Mouse (Mus musculus) heart, adult 8-10 months (tissue): ENCODE results near the gene Atad3a. TPM values are rescaled to one million over a fixed set of nuclear protein-coding genes. Genes with fewer than 3 reads are reported as not detected.
A peak's percentile ranks its signal among the peaks of the same experiment; 100 is the strongest.
"Not testable (repeated sequence)": the region's sequence is repeated elsewhere in the genome, so short reads cannot be mapped to it uniquely, and the experiment has no call there.

Experiments
- DNase-seq: peaks from one replicate; pipeline ENCODE4 v3.0.0; 2022; ENCODE audit warnings: low spot score
- total RNA-seq, 4 experiments: library from RNA; stranded (reverse); gene quantifications; 2 replicates each; pipeline ENCODE4 v1.2.4; 2022

The Atad3a gene
- total RNA-seq = 10 to 100 TPM; 34.9 to 45.7 (median 40.8) TPM

DNA sequence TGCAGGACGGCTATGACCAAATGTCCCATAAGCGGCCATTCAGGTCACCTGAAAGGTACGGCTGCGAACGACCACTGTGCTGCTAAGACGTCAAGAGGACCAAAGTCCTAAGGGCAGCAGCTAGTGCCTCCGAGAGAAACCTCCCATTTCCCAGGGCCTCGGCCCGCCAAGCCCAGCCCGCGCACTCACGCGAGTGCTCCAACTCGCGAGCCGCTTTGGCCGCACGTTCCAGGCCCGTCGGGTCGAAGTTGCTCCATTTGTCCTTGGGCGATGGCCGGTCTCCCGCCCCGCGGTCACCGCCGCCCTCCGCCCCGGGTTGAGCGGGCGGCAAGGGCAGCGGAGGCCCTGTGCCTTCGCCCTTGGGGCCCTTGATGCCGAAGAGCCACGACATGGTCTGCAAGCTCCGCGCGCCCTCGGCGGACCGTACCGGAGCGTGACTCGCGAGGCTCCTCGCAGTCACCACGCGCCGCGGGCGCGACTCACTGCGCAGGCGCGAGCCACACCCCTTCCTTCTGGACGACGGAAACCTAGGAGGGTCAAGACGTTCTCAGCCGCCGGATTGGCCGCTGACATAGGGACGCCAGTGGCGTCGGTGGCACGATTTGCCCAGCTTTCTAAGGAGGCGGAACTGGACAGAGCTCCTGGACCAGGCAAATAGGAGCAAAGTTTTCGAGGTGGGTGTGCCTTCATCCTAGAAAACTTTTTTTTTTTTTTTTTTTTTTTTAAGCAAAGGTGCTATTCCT, at the start of gene Atad3a:
Gene Atad3a (minus strand): TSS at position 481 of the 743 bp plus-strand sequence.
- peak; percentile 98 for DNase-seq

DNA sequence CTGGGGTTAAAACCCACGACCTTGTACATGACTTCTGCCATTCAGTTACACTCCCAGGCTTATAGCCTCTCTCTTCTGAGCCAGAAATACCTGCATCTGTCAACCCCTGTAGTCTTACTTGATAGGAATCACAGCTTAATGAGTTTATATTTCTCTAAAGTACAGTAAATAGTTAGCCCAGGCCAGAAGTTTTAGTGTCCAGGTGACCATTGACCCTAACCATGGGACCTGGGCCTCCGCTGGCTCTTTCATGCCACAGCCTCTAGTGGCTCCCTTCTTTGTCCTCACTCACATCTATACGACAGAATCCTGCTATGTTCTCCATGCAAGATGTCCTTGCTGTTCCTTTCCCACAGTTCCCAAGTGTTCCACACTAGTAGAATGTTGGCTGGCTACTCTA, 46.9 kb upstream of the Atad3a start:
- no peak for DNase-seq

- DNase-seq = peak; percentile 94
Measured at GRCm38 (mm10) chr4:155803340-155804041, 42.6 kb upstream of the Atad3a start.

- DNase-seq = no peak
Measured at GRCm38 (mm10) chr4:155802741-155803339, 41.9 kb upstream of the Atad3a start, which contains the start of gene Mrpl20. TSS of gene Mrpl20 (plus strand) at chr4:155802878.

- no peak for DNase-seq
Measured at GRCm38 (mm10) chr4:155802075-155802474, 41.2 kb upstream of the Atad3a start.

DNA sequence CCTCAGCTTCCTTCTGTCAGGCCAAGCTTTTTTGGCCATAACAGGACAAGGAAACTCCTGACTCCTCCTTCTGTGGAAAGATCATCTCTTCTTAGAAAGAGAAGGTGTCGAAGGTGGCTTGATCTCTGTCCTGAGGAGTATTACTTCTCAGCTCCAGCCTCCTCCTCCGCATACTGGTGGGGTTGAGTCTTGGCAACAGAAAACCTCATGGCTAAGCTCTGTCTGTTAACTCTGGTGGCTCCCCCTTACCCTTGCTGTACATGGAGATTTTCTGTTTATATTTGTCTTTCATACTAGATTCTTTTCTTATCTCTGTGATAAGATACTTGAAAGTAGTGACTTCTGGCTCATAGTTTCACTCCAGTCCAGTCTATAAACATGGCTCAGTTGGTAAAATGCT, 32.8 kb upstream of the Atad3a start:
- no peak for DNase-seq

- no peak for DNase-seq
Measured at GRCm38 (mm10) chr4:155791240-155791933, 30.5 kb upstream of the Atad3a start.

DNA sequence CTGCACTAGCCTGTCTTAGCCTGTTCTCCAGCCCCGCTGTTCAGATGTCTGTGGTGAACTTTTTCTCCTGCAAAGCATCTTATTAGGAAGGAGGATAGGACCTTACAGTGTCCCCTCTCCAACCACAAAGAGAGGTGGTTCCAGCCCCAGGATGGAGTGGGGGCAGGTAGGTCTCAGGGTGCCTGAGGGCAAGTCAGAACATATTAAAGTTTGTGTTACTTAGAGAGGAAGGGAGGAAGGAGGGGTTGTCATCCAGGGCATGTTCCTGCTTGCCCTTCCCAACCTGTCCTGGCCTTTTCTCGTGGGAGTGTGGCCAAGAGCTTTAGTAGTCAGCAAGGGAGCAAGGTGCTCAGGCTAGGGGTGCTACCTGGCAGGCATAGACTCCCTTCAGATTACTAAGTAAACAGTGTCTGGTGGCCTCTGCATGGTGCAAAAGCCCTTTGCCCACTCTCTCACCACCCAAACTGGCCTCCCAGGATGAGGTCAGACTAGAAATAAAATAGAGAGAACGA, 29.8 kb upstream of the Atad3a start:
- DNase-seq = no peak

DNA sequence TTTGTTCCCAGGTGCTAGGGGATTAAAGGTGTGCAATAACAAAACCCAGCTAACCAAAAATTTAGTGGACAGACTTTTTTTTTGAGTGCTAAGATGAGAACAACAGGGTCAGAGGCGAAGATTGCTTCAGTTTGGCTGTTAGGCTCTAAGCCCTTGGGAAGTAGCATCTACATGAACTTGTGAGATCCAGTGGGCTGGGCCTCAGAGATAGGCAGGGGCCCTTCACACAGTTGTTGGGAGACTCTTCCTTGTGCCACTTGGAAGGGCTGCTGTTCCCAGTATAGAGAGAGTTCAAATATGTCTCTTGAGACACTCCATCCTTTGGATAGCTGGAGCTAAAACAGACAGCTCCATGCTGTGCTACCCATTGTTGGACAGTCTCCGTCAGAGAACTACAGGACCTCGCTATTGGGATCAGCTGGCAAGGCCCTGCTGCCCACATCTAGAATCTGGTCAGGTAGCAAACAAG, 29.2 kb upstream of the Atad3a start, which contains the start of gene Ankrd65:
Gene Ankrd65 (plus strand): TSS at position 419 of the 469 bp plus-strand sequence.
- DNase-seq = no peak

GRCm38 (mm10) chr4:155788833-155789232, 27.9 kb upstream of the Atad3a start:
- not testable (repeated sequence) for DNase-seq

- no peak for DNase-seq
Measured at GRCm38 (mm10) chr4:155788300-155788699, 27.4 kb upstream of the Atad3a start.

- no peak for DNase-seq
Measured at GRCm38 (mm10) chr4:155785819-155786218, 24.9 kb upstream of the Atad3a start, which contains the start of gene Tmem88b. TSS of gene Tmem88b (minus strand) at chr4:155785874.

DNA sequence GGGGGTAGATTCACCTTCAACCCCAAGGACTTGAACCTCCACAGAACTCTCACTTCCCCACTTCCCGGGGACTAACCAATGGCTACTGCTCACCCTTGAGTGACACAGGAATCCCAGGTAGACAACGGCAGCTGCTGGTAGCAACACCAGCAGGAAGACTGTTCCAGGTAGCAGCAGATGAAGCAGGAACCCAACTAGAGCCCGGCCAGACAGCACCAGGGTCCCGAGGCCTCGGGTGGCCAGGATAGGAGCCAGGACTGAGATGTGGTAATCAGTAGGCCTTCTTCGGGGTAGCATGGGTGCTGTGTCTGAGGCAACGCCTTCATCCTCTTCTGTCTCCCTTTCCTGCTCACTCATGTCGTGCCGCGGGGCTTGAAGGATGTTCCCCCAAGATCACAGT, 24.4 kb upstream of the Atad3a start:
- no peak for DNase-seq

DNA sequence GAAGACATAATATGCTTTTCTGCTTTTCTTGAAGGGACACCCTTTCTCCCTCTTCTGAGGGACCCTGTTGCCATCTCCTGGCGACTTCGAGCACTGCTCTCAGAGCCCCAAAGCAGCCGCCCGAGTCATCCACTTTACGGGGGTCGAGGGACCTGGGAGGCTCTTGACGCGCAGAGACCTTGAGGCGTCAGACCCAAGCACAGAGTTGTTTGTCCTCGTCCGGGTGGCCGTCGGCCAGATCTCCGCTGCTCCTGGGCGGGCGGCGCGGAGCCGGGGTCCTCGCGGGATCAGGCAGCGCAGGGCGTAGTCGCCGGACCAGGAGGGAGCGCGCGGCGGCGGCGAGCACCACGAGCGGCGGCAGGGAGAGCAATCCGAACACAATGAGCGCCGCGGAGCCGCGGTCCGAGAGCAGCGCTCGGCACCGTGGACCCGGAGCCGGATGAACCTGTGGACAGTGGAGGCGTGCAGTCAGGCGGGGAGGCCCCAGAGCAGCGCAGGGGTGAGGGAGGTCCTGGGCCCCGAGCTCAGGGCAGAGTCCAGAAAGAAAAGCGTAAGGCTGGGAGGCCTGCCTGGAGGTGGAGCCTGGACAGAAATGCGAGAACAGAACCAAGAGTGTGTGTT, 23.3 kb upstream of the Atad3a start:
- peak; percentile 87 for DNase-seq

DNA sequence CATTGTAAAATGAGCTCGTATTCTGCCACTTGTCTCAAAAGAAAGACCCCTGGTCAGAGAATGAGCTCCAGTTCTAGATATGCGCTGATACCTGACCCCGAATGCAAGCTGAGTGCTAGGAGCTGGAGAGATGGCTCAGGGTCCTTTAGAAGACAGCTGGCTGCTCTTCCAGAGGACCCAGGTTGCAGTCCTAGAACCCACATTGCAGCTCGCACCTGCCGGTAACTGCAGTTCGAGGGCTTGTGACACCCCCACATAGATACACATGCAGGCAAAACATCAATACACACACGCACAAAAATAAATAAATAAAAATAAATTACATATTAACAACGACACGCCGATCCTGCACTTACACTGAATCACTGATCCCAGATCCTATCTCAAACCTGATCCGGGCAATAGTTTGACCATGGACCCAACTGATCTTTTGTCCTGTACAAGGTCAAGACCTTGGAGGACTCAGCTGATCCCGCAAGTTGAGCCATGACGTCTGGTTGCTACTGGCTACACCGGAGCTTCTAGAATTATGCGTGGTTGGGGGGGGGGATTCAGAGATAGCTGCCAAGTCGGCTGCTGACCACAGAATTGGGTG, 22.7 kb upstream of the Atad3a start:
- no peak for DNase-seq

DNA sequence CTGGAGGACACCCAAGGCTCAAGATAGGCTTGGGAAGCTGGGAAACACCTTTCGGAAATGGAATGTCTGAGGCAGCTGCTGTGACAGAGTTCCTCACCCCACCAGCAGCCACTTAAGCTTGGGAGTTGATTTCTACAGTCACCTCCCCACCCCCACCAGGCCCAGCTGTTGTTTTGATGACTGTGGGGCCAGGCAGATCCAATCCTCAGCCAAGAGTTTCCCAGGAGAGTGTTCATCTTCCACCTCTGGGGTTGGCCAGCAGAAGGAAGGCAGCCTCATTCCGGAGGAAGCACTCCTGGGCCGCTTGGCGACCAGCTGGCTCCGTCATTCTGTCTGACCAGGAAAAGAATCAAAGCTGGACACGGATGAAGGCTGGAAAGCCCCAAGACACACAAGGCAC, 20.0 kb upstream of the Atad3a start:
- peak; percentile 88 for DNase-seq

DNA sequence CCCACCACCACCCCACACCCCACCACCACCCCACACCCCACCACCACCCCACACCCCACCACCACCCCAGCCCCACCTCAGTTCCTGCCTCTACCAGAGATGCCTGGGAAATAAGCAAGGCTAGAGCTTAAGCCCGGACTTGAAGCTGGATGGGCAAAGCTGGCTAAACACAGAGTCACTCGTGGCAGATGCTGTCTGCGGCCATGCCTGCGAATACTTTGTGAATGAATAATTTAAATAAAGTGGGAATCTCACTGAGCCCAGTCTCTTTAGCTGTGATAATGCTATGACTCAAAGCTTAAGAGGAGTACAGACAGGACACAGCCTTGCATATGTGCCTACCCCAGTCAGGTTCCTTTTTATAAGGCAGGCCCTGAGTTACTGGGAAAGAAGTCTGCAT, 18.6 kb upstream of the Atad3a start:
- no peak for DNase-seq

DNA sequence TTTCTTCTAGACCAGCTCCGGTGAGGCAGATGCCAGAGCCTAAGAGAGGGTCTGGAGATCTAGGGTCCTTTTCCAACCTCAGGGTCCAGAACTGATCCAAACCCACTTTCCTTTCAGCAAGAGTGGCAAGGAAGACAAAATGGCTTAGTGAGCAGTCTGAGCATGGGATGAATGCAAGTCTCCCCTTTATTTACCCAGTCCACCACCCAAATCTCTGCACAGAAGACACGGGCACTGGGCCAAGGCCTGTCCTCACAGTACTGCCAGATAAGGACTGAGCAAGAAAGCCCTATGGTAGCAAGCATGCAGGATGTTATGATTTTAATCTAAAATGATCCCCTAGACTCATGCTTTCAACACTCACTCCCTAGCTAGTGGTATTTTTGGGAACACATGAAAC, 16.9 kb upstream of the Atad3a start:
- no peak for DNase-seq

DNA sequence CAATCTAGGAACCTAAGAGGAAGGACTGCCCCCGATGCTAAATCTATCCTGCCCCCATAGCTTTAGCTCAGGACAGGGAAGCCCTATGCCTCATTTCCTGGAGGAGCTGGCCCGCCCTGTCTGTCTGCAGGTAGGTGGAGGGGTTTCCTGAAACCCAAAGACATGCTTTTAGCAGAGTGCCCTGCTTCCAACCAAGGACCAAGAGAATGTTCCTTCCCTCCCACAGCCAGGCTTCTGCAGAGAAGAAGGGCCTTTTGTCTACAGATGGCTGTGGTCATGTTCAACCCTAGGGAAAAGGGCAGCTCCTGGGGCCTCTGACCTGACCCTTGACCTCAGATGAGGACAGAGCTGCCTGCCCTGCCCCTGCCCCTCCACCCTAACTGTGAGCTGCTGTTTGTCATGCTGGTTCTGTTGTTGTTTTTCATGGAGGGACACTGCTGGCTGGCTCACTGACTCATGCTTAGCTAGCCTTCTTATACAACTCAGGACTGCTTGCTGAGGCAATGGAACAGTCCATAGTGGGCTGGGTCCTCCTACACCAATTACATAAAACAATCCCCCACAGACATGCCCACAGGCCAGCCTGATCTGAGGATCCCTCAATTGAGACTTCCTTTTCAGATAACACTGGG, 15.9 kb upstream of the Atad3a start:
- no peak for DNase-seq

GRCm38 (mm10) chr4:155775855-155776254, 15.0 kb upstream of the Atad3a start:
- peak; percentile 56 for DNase-seq
